Mouse (Mus musculus): ENCODE results near the gene Tmem88. TPM values are rescaled to one million over a fixed set of nuclear protein-coding genes. Genes with fewer than 3 reads are reported as not detected.

Tmem88 gene
- polyA plus RNA-seq, 1 experiment = 9.3 TPM

DNA sequence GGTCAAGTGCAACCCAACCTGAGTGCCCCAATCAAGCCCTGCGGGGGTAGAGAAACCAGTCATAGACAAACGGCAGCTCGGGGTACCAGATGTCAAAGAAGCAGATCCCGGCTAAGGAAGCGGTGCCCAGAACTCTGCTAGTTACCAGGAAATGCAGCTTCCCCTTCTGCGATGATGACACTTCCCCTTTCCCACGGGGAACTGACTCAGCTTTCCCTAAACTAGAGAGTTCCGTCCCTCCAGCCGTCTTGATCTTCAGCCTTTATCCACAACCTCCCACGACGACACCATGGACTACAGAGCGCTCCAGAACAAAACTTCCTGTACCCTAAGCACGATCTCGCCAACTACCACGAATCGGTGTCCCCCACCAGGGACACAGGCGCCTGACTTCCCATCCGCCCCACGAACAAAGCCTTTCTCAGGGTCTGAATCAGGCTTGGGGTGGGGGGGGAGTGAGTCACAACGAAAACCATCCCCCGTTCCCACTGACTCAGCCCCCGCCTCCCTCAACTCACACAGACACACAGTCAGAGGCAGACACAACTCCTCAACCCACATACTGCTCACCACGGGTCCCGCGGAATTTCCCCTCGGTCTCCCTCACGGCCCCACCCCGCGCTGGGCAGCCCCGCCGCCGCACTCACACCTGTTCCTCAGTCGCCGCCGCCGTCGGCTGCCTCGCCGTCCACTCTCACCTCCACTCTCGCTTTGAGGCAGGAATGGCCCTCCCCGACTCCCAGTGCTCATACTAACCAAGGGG lies 12.5 kb upstream of the Tmem88 start:
- peaks cover 24% of the 10 kb centered on the region for H3K36me3 ChIP-seq (ENCODE audit: control insufficient read depth, insufficient read depth, low read length)
- DNase-seq = peak; percentile 74
- peak overlapping the region; percentile 90 for H3K4me3 ChIP-seq (ENCODE audit: control insufficient read depth, insufficient read depth, low read length)
- peak overlapping the region; percentile 98 for H3K27ac ChIP-seq (ENCODE audit: control insufficient read depth, insufficient read depth, low read length)
- WGBS = 1% methylated on average over 41 of the region's 41 CpGs
- H3K4me1 ChIP-seq (replicated peaks; ENCODE audit: control insufficient read depth, insufficient read depth, low read length) = peaks cover 44% of the 10 kb centered on the region
- TF ChIP-seq CTCF (IDR thresholded peaks at IDR 0.05; ENCODE audit: borderline replicate concordance, control insufficient read depth, extremely low read depth, insufficient read depth, low read length, poor library complexity) (0 out of 2 replicates have a peak, but pooled peaks have one; percentile 7), POLR2A (IDR thresholded peaks at IDR 0.05; ENCODE audit: control insufficient read depth, extremely low read depth, insufficient read depth, low read length, poor library complexity) (no peak; the same call in 1 of the 2 replicates)
- no peaks in the 10 kb centered on the region for H3K27me3 ChIP-seq (ENCODE audit: control insufficient read depth, insufficient read depth, low read length)

DNA sequence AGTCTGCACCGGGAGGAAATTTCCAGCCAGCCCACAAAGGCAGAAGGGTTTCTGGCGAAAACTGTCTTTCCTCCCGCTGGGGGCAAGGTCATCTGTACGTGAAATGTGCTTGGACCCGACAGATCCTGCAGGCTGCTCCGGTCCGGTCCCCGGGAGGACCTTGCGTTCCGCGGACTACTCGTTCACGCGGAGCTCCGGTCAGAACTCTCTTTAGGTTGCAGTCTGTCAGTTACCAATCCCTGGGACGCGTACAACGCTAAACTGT lies 11.9 kb upstream of the Tmem88 start:
- no peak for DNase-seq
- no peaks in the 10 kb centered on the region for H3K27me3 ChIP-seq (ENCODE audit: control insufficient read depth, insufficient read depth, low read length)
- TF ChIP-seq CTCF (IDR thresholded peaks at IDR 0.05; ENCODE audit: borderline replicate concordance, control insufficient read depth, extremely low read depth, insufficient read depth, low read length, poor library complexity) = no peak
- TF ChIP-seq POLR2A (IDR thresholded peaks at IDR 0.05; ENCODE audit: control insufficient read depth, extremely low read depth, insufficient read depth, low read length, poor library complexity) = no peak
- H3K36me3 ChIP-seq (ENCODE audit: control insufficient read depth, insufficient read depth, low read length) = peaks cover 29% of the 10 kb centered on the region
- H3K27ac ChIP-seq (ENCODE audit: control insufficient read depth, insufficient read depth, low read length) = peak overlapping the region; percentile 98
- H3K4me3 ChIP-seq (ENCODE audit: control insufficient read depth, insufficient read depth, low read length) = peak overlapping the region; percentile 90
- H3K4me1 ChIP-seq (replicated peaks; ENCODE audit: control insufficient read depth, insufficient read depth, low read length) = peaks cover 41% of the 10 kb centered on the region
- under 1% methylated on average over 18 of the region's 18 CpGs for whole genome bisulfite sequencing

DNA sequence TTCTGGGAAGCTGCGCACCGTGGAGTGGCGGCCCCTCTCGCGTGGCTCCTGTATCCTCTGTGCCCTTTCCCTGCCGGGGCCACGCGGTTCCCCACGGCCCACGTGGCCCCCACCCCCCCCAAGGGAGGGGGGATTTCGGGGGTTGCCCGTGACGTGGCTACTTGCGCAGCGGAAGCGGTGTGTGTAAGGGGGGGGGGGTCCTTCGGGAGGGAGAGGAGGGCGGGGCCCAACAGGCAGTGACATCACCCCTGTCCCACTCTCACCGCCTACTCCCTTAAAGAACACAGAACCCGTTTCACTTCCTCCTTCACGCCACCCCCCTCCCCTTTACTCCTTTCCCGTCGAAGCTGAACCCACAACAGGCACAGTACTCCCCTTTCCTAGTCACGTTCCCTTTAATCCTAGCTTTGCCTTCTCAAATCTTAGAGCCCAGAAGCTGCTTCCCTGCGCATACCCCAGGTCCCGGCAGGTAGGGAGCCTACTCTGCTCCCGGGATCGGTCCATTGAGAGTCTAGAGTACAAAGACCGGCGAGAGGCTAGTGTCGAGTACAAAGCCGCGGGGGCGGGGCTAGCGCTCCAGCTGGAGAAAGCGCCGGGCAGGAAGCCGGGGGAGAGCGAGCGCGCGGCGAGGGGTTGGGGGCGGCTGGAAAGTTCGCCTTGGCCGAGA lies 11.5 kb upstream of the Tmem88 start:
- under 1% methylated on average over 45 of the region's 46 CpGs for WGBS
- DNase-seq = peak; percentile 92

DNA sequence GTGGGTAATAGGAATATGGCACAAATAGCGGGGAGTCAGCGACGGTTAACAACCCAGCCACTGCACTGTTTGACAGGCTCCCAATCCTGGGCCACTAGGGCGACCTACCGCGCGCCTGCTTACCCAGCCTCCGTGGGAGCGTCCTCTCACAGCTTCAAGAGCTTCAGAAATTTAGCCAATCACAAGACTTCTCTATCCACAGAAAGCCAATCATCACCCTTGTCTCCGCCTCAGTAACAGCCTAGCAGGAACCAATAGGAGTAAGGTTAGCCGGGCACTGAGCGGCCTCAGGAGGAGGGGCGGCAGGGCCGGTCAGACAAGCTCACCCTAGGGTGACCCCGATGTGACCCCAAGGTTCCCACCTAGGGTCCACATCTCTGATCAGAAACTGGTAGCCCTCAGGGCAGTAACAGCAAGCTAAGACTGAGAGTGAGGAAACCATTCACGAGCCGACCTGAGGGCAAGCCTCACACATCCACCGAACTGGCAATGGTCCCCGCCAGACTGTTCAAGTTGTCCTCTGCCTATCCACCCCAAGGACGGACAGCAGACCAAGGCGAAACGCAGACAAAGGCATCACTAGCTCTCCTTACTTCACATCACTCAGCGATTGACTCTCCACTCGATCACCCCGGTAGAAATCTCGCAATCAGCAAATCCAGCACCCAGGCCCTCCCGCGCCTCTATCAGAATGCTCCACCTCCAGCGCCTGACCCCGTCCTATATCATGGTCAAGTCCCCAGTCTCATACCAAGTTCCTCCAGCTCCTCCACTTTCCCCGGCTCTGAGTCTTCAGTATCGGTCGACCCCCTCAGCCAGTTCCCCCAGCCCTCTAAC lies 10.7 kb upstream of the Tmem88 start:
- Histone ChIP-seq H3K4me3 (ENCODE audit: control insufficient read depth, insufficient read depth, low read length) (peak overlapping the region; percentile 90), H3K27ac (ENCODE audit: control insufficient read depth, insufficient read depth, low read length) (peak overlapping the region; percentile 62), H3K27me3 (ENCODE audit: control insufficient read depth, insufficient read depth, low read length) (no peaks in the 10 kb centered on the region), H3K4me1 (replicated peaks; ENCODE audit: control insufficient read depth, insufficient read depth, low read length) (peaks cover 30% of the 10 kb centered on the region), H3K36me3 (ENCODE audit: control insufficient read depth, insufficient read depth, low read length) (peaks cover 41% of the 10 kb centered on the region)
- peak; percentile 6; the same call in 1 of the 2 replicates for TF ChIP-seq CTCF (IDR thresholded peaks at IDR 0.05; ENCODE audit: borderline replicate concordance, control insufficient read depth, extremely low read depth, insufficient read depth, low read length, poor library complexity)
- no peak for TF ChIP-seq POLR2A (IDR thresholded peaks at IDR 0.05; ENCODE audit: control insufficient read depth, extremely low read depth, insufficient read depth, low read length, poor library complexity)
- under 1% methylated on average over 33 of the region's 33 CpGs for WGBS
- peak; percentile 75 for DNase-seq

More for the DNA sequence above, 11.5 kb upstream of the Tmem88 start:
- Histone ChIP-seq H3K27me3 (ENCODE audit: control insufficient read depth, insufficient read depth, low read length) (no peaks in the 10 kb centered on the region), H3K36me3 (ENCODE audit: control insufficient read depth, insufficient read depth, low read length) (peaks cover 34% of the 10 kb centered on the region), H3K27ac (ENCODE audit: control insufficient read depth, insufficient read depth, low read length) (peak overlapping the region; percentile 98), H3K4me1 (replicated peaks; ENCODE audit: control insufficient read depth, insufficient read depth, low read length) (peaks cover 37% of the 10 kb centered on the region), H3K4me3 (ENCODE audit: control insufficient read depth, insufficient read depth, low read length) (peak overlapping the region; percentile 90)
- TF ChIP-seq POLR2A (IDR thresholded peaks at IDR 0.05; ENCODE audit: control insufficient read depth, extremely low read depth, insufficient read depth, low read length, poor library complexity) (peak; percentile 76), CTCF (IDR thresholded peaks at IDR 0.05; ENCODE audit: borderline replicate concordance, control insufficient read depth, extremely low read depth, insufficient read depth, low read length, poor library complexity) (0 out of 2 replicates have a peak, but pooled peaks have one; percentile 25)

DNA sequence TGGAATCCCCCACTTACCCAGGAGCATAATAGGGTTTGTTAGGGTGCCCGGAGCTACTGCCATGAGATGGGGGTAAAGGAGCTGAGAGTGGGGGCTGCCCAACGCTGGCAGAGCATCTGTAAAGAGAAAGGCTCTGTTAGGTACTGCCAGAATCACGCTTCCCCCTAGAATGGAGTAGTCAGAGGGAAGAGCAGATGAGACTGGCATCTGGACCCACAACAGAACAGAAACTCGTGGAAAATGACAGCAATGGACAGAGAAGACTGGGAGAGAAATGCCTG lies 9.6 kb upstream of the Tmem88 start:
- no peak for DNase-seq
- no peak overlapping the region for H3K4me3 ChIP-seq (ENCODE audit: control insufficient read depth, insufficient read depth, low read length)
- H3K27ac ChIP-seq (ENCODE audit: control insufficient read depth, insufficient read depth, low read length) = no peak overlapping the region
- H3K27me3 ChIP-seq (ENCODE audit: control insufficient read depth, insufficient read depth, low read length) = no peaks in the 10 kb centered on the region
- H3K36me3 ChIP-seq (ENCODE audit: control insufficient read depth, insufficient read depth, low read length) = peaks cover 49% of the 10 kb centered on the region
- WGBS = 89% methylated on average over 4 of the region's 4 CpGs
- no peak for TF ChIP-seq CTCF (IDR thresholded peaks at IDR 0.05; ENCODE audit: borderline replicate concordance, control insufficient read depth, extremely low read depth, insufficient read depth, low read length, poor library complexity)
- TF ChIP-seq POLR2A (IDR thresholded peaks at IDR 0.05; ENCODE audit: control insufficient read depth, extremely low read depth, insufficient read depth, low read length, poor library complexity) = no peak
- H3K4me1 ChIP-seq (replicated peaks; ENCODE audit: control insufficient read depth, insufficient read depth, low read length) = peaks cover 19% of the 10 kb centered on the region

All from thymus, adult 2 months (tissue).